Mouse (Mus musculus): ENCODE data around the gene Gldc. TPM values are rescaled to one million over a fixed set of nuclear protein-coding genes. Genes with fewer than 3 reads are reported as not detected.

Gldc gene
- polyA plus RNA-seq (2014; fragmentation: Illumina TruSeq; extraction: RNeasy Lipid Tissue Mini Kit (QIAGEN cat#74804); ENCODE audit: low replicate concordance): not detected

GRCm38 (mm10) chr19:30174919-30175571, at the start of gene Gldc:
TSS of gene Gldc (minus strand) at chr19:30175429.

Other genes starting within 250 kb of the Gldc start
- gene Trpd52l3, start 171.6 kb downstream of the Gldc start, polyA plus RNA-seq (2014; fragmentation: Illumina TruSeq; extraction: RNeasy Lipid Tissue Mini Kit (QIAGEN cat#74804); ENCODE audit: low replicate concordance): not detected
- 69.8 TPM for gene Uhrf2, start 144.9 kb downstream of the Gldc start, polyA plus RNA-seq (2014; fragmentation: Illumina TruSeq; extraction: RNeasy Lipid Tissue Mini Kit (QIAGEN cat#74804); ENCODE audit: low replicate concordance)
- gene Mbl2, start 57.5 kb upstream of the Gldc start, polyA plus RNA-seq (2014; fragmentation: Illumina TruSeq; extraction: RNeasy Lipid Tissue Mini Kit (QIAGEN cat#74804); ENCODE audit: low replicate concordance): 3.6 TPM

Data from small intestine, adult 10 weeks (tissue).